Mouse (Mus musculus): ENCODE results near the gene Zdhhc8. TPM values are rescaled to one million over a fixed set of nuclear protein-coding genes. Genes with fewer than 3 reads are reported as not detected.
"Not testable (repeated sequence)": the region's sequence is repeated elsewhere in the genome, so short reads cannot be mapped to it uniquely, and the experiment has no call there.

Zdhhc8 gene
- total RNA-seq, 2 experiments from 2014 or later, result 18.1 to 25.1 TPM

GRCm38 (mm10) chr16:18198365-18199098, 36.4 kb downstream of the Zdhhc8 start:
- DNase-seq, result no peak

GRCm38 (mm10) chr16:18197881-18198280, 37.1 kb downstream of the Zdhhc8 start:
- DNase-seq, result no peak

GRCm38 (mm10) chr16:18195561-18195960, 39.4 kb downstream of the Zdhhc8 start:
- not testable (repeated sequence) for DNase-seq

- no peak for DNase-seq
These were observed 39.9 kb downstream of the Zdhhc8 start for GRCm38 (mm10) chr16:18195068-18195467.

- DNase-seq, result no peak
These were observed 40.5 kb downstream of the Zdhhc8 start for GRCm38 (mm10) chr16:18194208-18194985.

- no peak for DNase-seq
These were observed 43.9 kb downstream of the Zdhhc8 start for GRCm38 (mm10) chr16:18191006-18191405.

GRCm38 (mm10) chr16:18187221-18187620, 47.7 kb downstream of the Zdhhc8 start:
- no peak for DNase-seq

- no peak for DNase-seq
These were observed 48.1 kb downstream of the Zdhhc8 start for GRCm38 (mm10) chr16:18186798-18187197.

- no peak for DNase-seq
These were observed 49.1 kb downstream of the Zdhhc8 start for GRCm38 (mm10) chr16:18185715-18186449.

GRCm38 (mm10) chr16:18182766-18183165, 52.2 kb downstream of the Zdhhc8 start:
- DNase-seq, result no peak

GRCm38 (mm10) chr16:18181398-18181797, 53.5 kb downstream of the Zdhhc8 start:
- no peak for DNase-seq

GRCm38 (mm10) chr16:18179591-18179990, 55.3 kb downstream of the Zdhhc8 start:
- no peak for DNase-seq

GRCm38 (mm10) chr16:18176758-18177157, 58.2 kb downstream of the Zdhhc8 start:
- no peak for DNase-seq

- peak; percentile 25 to 27 for DNase-seq
These were observed 59.0 kb downstream of the Zdhhc8 start for GRCm38 (mm10) chr16:18175817-18176541.

- DNase-seq, result no peak
These were observed 61.1 kb downstream of the Zdhhc8 start for GRCm38 (mm10) chr16:18173788-18174187.

- DNase-seq, result no peak
These were observed 61.7 kb downstream of the Zdhhc8 start for GRCm38 (mm10) chr16:18173231-18173630.

GRCm38 (mm10) chr16:18172266-18172855, 62.6 kb downstream of the Zdhhc8 start:
- peak; percentile 57 to 92 for DNase-seq
